Mouse (Mus musculus) left cerebral cortex, adult 11 months (tissue): ENCODE measurements around the gene Arhgap20.

Experiments
- DNase-seq: peaks from one replicate; pipeline ENCODE4 v3.0.0; 2022; ENCODE audit warnings: low spot score

Gene Arhgap20

DNA sequence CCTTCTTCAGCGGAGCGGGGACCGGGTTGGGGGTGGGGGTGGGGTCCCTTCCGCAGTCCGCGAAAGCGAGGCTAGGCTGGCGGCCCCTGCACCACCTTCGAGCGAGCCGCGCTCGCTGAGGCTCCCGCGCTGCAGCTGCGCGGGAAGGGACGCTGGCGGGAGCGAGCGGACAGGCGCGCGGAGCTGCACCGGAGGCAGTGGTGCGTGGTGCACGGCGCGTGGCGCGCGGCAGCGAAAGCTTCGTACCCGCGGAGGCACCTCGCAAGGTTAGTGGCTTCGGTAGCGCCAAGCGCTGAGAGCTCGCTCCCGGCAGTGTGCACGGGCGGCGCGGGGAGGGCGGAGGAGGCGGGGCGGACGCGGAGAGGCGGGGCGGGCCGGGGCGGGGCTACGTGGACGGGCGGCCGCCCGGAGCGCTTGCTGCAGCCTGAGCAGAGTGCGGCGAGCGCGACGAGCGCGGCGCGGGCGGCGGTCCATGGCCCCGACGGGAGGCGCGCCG, at the start of gene Arhgap20:
Arhgap20 (plus strand) TSS at position 417 of the 496 bp plus-strand sequence.
- DNase-seq = peak; percentile 83

DNA sequence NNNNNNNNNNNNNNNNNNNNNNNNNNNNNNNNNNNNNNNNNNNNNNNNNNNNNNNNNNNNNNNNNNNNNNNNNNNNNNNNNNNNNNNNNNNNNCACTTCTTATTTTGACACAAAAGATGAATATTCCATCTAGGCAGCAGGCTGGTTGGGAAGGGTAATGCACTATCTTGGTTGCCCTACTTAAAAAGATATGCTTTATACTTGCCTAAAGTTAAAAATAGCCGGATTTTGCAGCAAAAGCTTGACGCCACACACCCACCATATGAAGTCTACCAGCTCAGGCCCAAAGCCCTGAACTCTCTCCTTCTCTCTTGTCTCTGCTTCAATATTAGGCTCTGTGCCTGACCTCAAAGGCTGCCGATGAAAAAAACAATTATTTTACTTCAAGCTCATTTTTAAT, 46.3 kb upstream of the Arhgap20 start:
- DNase-seq = no peak

GRCm38 (mm10) chr9:51727960-51728359, 37.2 kb upstream of the Arhgap20 start:
- no peak for DNase-seq

GRCm38 (mm10) chr9:51735180-51736034, 29.7 kb upstream of the Arhgap20 start:
- DNase-seq = no peak

- no peak for DNase-seq
Measured at GRCm38 (mm10) chr9:51736750-51737368, 28.3 kb upstream of the Arhgap20 start.

- no peak for DNase-seq
Measured at GRCm38 (mm10) chr9:51738349-51738748, 26.8 kb upstream of the Arhgap20 start.

- DNase-seq = no peak
Measured at GRCm38 (mm10) chr9:51739826-51740225, 25.3 kb upstream of the Arhgap20 start.

DNA sequence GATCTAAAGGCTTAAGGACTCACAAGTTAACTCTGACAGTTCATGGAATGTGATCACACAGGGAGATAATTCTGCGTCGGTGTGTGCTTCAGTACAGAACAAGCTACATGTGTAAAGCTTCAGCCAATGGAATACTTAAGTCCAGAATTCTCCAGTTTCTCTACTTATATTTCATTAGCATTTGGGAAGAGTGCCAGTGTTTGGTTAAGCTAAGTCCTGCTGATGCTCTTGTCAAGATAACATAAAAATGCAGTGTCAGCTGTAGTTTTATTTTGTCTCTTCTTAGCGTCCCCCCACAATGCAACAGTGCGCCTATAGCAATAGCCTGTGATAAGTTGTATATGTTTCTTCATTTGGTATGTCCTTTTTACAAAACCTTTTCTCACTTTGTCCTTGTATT, 15.0 kb upstream of the Arhgap20 start:
- DNase-seq = no peak

DNA sequence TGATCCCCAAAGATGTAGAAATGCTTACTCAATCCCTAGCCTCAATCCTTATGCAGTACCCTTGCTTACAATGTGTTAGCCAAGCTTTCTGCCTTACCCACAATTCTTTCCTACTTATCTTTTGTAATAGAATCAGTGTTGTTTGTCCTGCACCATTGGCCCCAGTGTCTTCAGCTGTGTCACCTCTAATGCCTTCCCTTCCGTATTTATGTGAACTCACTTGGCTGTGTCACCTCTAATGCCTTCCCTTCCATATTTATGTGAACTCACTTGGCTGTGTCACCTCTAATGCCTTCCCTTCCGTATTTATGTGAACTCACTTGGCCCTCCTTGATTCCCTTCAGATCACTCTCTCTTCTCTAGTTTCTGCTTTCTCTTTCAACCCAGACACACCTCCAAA, 4.1 kb upstream of the Arhgap20 start:
- no peak for DNase-seq

- peak; percentile 53 for DNase-seq
Measured at GRCm38 (mm10) chr9:51764041-51764875, 879 bp upstream of the Arhgap20 start.

- DNase-seq = peak; percentile 38
Measured at GRCm38 (mm10) chr9:51765417-51766174, 459 bp downstream of the Arhgap20 start.

DNA sequence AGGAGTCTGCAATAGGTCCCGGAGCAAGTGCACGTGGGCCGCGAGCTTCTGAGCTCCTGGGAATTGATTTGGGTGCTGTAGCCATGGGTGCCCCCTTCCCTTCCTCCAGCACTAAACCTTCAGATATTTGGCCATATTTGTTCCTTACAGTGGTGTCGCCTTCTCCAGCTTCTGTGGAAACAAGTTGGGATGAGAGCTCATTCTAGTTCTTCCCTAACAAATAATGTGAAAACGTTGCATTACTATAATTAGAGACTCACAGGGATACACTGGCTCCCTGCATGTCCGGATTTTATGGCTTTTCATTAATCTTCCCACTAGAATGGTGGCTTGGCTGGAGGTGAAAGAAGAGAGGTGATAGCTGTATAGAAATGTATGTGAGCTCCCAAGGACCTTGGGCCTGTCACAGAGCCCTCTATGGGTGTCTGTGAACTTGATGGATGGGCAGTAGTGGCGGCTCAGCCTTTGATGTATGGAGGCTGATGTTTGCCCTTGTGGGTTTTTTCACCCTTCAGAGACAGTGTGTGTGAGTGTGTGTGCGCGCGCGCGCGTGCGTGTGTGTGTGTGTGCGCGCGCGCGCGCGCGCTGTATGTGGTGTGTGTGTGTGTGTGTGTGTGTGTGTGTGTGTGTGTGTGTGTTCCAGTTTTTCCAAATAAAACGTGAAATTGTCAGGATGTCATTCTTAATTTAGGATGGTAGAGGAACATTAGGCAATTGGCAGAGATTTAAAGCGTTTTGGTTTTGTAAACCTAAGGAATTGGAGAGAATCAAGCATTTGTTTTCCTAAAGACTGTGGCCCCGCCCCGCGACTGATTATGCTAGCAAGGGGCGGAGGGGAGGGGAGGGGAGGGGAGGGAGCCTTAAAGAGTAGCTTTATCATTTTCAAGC, 1.3 kb downstream of the Arhgap20 start:
- DNase-seq = no peak

GRCm38 (mm10) chr9:51774201-51774600, 9.1 kb downstream of the Arhgap20 start:
- DNase-seq = no peak

GRCm38 (mm10) chr9:51776459-51776858, 11.3 kb downstream of the Arhgap20 start:
- DNase-seq = no peak

DNA sequence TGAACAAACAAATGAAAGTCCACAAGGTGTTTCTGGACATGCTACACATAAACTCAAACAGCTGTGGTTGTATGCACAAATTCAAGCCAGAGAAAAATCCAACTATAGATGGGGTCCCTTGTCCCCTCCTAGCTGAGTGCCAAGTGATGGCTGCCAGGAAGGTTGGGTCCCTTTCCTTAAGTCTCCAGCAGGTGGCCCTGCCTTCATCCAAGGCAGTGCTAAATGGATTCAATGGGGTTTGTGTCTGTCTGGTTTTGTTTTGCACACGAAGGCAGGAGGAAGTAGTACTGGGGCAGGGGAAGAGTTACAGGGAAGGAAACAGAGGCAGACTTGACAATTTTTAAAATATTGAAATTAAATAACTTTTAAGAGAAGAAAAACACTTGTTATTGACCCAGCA, 12.0 kb downstream of the Arhgap20 start:
- DNase-seq = no peak

DNA sequence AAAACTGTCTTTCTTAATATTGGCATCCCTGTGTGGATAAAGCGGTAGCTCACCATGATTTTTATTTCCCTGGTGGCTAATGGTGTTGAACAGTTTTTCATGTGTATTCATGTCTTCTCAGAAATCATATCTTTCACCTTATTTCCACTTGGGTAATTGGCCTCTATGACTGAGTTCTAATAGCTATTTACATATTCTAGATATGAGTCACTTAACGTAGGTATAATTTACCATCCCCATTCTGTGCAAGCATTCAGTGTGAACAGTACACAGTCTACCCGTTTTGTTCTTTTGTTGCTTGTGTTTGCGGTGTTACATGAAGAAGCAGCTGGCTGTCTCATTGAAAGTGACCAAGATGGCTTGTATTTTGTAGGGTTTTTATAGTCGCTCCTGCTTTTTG, 14.1 kb downstream of the Arhgap20 start:
- no peak for DNase-seq

- no peak for DNase-seq
Measured at GRCm38 (mm10) chr9:51781092-51781491, 16.0 kb downstream of the Arhgap20 start.

DNA sequence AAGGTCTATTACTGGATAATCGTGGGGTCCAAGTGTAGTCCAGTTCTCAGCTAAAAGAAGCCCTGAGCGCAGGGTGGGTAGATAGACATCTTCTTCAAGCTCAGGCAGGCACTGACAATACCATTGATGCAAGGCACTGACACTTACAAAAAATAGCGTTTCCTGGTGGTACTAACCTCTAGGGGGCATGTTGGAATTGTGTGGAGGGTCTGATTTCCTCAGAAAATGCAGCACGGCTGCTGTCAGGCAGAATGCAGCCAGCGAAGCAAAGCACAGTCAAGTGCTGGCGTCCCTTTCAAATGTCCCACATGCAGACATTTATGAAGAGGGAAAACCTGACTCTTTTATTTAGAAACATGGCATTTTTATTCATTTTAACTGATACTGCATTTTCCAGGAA, 22.2 kb downstream of the Arhgap20 start:
- no peak for DNase-seq

DNA sequence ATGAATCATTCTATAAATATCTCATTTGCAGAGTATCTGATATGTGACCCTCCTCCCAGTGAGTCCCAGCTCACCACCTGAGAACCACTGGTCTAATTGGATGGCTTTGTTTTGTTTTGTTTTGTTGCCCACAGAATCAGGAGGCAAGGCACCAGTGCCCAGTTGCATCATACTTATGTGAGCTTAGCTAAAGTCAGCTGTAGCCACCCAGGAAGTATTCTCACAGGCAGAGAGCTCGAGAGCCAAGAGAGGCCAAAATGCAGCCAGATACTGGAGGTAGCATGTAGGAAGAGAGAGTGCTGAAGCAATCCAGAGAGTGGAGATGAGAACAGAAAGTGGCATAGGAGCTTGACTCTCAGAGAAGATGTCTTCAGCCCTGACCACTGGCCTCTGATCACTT, 23.3 kb downstream of the Arhgap20 start:
- no peak for DNase-seq

DNA sequence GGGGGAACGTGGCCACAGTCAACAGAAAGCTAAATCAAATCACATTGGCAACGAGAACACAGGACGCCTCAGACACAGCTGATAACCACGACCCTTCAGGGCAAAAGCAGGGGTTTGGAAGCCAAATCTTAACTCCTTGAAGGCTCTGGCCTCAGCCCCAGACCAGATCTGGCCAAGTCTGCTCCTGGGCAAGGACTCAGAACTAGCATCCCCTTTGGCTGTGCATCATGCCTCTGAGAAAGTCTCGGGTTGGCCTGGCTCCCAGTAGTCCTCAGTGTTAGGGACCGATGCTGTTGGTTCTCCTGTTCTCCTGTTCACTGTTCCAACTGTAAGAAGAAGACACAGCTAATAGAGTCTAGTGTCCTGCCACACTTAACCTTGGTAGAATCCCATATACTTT, 30.1 kb downstream of the Arhgap20 start:
- DNase-seq = no peak

- DNase-seq = no peak
Measured at GRCm38 (mm10) chr9:51798251-51798650, 33.1 kb downstream of the Arhgap20 start.
